Mouse (Mus musculus): ENCODE data around the gene Gm20837.
"Not testable (repeated sequence)": the region's sequence is repeated elsewhere in the genome, so short reads cannot be mapped to it uniquely, and the experiment has no call there.

The Gm20837 gene

GRCm38 (mm10) chrY:90400948-90401347, at the start of gene Gm20837:
Gm20837 (plus strand) TSS chrY:90401248.
- not testable (repeated sequence) for DNase-seq (ENCODE audit: low read depth, low spot score)
